Mouse (Mus musculus): ENCODE measurements around the gene Xpo4. TPM values are rescaled to one million over a fixed set of nuclear protein-coding genes. Genes with fewer than 3 reads are reported as not detected.

Gene Xpo4
- total and polyA plus RNA-seq, 2 experiments from 2014 or later = 6.5 to 26.0 TPM

DNA sequence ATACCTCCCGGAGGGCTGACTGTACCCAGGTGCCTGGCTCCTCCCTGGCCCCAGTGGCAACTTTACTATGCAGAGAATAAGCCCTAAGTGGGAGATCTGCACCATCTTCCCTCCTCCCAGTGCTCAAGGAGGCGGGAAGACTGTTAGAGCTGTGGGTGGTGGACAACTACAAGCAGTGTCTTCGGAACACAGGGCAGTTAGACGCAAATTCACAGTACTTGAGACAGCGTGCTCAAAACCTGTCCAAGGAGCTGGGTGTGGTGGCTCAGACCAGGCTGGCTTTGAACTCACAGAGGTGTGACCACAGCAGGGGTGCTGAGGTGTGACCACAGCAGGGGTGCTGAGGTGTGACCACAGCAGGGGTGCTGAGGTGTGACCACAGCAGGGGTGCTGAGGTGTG is 110.8 kb downstream of the Xpo4 start:
- Histone ChIP-seq H3K4me1 (ENCODE audit: control insufficient read depth, insufficient read depth) (no peaks in the 10 kb centered on the region), H3K9ac (replicated peaks; ENCODE audit: low read depth, low read length) (no peak overlapping the region), H3K27me3 (ENCODE audit: control insufficient read depth, insufficient read depth, low read length) (no peaks in the 10 kb centered on the region), H3K36me3 (replicated peaks; ENCODE audit: control insufficient read depth, insufficient read depth, low read length) (peaks cover 12% of the 10 kb centered on the region), H3K9me3 (replicated peaks; ENCODE audit: control insufficient read depth, low read length) (no peaks in the 10 kb centered on the region), H3K27ac (ENCODE audit: low read depth) (no peak overlapping the region), H3K4me3 (ENCODE audit: low read depth, low read length) (no peak overlapping the region), H3K4me2 (ENCODE audit: low read depth, low read length) (no peak overlapping the region)
- TF ChIP-seq EP300 (IDR thresholded peaks at IDR 0.05; ENCODE audit: low read depth) = no peak
- TF ChIP-seq CTCF (IDR thresholded peaks at IDR 0.05; ENCODE audit: low read depth) = no peak
- 91% methylated on average over 5 of the region's 5 CpGs for WGBS
- ATAC-seq (ENCODE audit: insufficient read depth, low read depth) (no peak), DNase-seq (ENCODE audit: low spot score) (no peak)

DNA sequence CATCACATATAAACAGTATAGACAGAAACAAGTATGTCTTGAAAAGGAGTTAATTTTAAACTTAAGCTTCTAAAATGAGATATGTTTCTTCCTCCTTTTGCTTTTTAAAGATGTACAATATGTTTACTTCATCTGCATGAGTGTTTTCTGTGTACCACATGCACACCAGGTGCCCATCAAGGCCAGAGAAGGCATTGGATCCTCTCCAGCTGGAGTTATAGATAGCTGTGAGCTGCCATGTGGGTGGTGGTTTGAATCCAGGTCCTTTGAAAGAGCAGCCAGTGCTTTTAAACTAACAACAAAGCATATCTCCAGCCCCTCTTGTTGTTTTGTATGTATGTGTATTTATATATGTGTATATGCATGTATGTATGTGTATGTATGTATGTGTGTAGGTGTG is 112.3 kb downstream of the Xpo4 start:
- TF ChIP-seq EP300 (IDR thresholded peaks at IDR 0.05; ENCODE audit: low read depth) (no peak), CTCF (IDR thresholded peaks at IDR 0.05; ENCODE audit: low read depth) (no peak)
- Histone ChIP-seq H3K4me3 (ENCODE audit: low read depth, low read length) (no peak overlapping the region), H3K27me3 (ENCODE audit: control insufficient read depth, insufficient read depth, low read length) (no peaks in the 10 kb centered on the region), H3K36me3 (replicated peaks; ENCODE audit: control insufficient read depth, insufficient read depth, low read length) (peaks cover 19% of the 10 kb centered on the region), H3K27ac (ENCODE audit: low read depth) (no peak overlapping the region), H3K9me3 (replicated peaks; ENCODE audit: control insufficient read depth, low read length) (no peaks in the 10 kb centered on the region), H3K4me1 (ENCODE audit: control insufficient read depth, insufficient read depth) (no peaks in the 10 kb centered on the region), H3K9ac (replicated peaks; ENCODE audit: low read depth, low read length) (no peak overlapping the region), H3K4me2 (ENCODE audit: low read depth, low read length) (no peak overlapping the region)
- no peak for DNase-seq (ENCODE audit: low spot score)
- no peak for ATAC-seq (ENCODE audit: insufficient read depth, low read depth)

DNA sequence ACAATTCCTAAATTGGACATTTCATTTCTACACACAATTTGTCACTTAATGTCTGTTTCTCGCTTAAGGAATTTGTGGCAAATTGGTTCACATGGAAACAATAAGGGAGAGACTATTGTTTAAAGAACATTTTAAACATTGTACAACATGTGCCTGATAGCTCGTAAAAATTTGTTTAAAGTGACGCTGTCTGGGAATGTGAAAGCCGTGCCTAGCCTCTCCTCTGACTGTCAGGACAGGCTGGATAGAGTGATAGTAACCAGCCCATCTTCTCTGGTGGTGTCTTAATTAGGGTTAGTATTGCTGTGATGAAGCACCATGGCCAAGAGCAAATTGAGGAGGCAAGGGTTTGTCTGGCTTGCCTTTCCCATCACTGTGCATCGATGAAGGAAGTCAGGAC is 118.2 kb downstream of the Xpo4 start:
- ATAC-seq (ENCODE audit: insufficient read depth, low read depth) (no peak), DNase-seq (ENCODE audit: low spot score) (no peak)
- Histone ChIP-seq H3K4me3 (ENCODE audit: low read depth, low read length) (no peak overlapping the region), H3K36me3 (replicated peaks; ENCODE audit: control insufficient read depth, insufficient read depth, low read length) (peaks cover 13% of the 10 kb centered on the region), H3K4me1 (ENCODE audit: control insufficient read depth, insufficient read depth) (peaks cover 5% of the 10 kb centered on the region; the same call in 1 of the 2 replicates), H3K27me3 (ENCODE audit: control insufficient read depth, insufficient read depth, low read length) (no peaks in the 10 kb centered on the region), H3K9ac (replicated peaks; ENCODE audit: low read depth, low read length) (no peak overlapping the region), H3K27ac (ENCODE audit: low read depth) (no peak overlapping the region), H3K9me3 (replicated peaks; ENCODE audit: control insufficient read depth, low read length) (no peaks in the 10 kb centered on the region), H3K4me2 (ENCODE audit: low read depth, low read length) (no peak overlapping the region)
- 81% methylated on average over 5 of the region's 5 CpGs for WGBS
- TF ChIP-seq EP300 (IDR thresholded peaks at IDR 0.05; ENCODE audit: low read depth) (no peak), CTCF (IDR thresholded peaks at IDR 0.05; ENCODE audit: low read depth) (no peak)

DNA sequence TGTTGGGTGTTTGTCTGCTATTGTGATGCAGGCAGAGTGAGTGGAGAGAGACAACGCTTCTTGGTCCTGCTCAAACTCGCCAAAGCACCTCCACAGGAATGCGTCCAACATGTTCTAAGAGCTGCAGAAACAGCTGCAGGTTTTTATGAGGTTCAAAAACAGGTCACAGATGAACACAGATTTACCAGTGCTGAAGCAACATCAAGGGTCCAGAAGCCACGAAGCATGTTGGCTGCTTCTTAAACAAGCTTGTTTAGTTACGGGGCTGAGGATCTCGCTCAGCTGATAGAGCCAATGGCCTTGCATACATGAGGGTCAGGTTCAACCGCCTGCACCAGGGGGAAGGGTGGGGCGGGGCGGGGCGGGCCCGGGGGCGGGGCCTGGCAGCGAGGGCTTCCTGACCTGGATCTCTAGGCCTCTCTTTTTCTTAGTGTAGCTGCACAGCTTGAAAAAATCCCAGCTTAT is 118.6 kb downstream of the Xpo4 start:
- Histone ChIP-seq H3K9ac (replicated peaks; ENCODE audit: low read depth, low read length) (no peak overlapping the region), H3K9me3 (replicated peaks; ENCODE audit: control insufficient read depth, low read length) (no peaks in the 10 kb centered on the region), H3K4me2 (ENCODE audit: low read depth, low read length) (no peak overlapping the region), H3K27me3 (ENCODE audit: control insufficient read depth, insufficient read depth, low read length) (no peaks in the 10 kb centered on the region), H3K27ac (ENCODE audit: low read depth) (no peak overlapping the region), H3K36me3 (replicated peaks; ENCODE audit: control insufficient read depth, insufficient read depth, low read length) (peaks cover 13% of the 10 kb centered on the region), H3K4me3 (ENCODE audit: low read depth, low read length) (no peak overlapping the region), H3K4me1 (ENCODE audit: control insufficient read depth, insufficient read depth) (peaks cover 5% of the 10 kb centered on the region; the same call in 1 of the 2 replicates)
- peak; percentile 51; the same call in 1 of the 2 replicates for ATAC-seq (ENCODE audit: insufficient read depth, low read depth)
- TF ChIP-seq CTCF (IDR thresholded peaks at IDR 0.05; ENCODE audit: low read depth) (no peak), EP300 (IDR thresholded peaks at IDR 0.05; ENCODE audit: low read depth) (no peak)
- no peak for DNase-seq (ENCODE audit: low spot score)
- WGBS = 23% methylated on average over 13 of the region's 13 CpGs

DNA sequence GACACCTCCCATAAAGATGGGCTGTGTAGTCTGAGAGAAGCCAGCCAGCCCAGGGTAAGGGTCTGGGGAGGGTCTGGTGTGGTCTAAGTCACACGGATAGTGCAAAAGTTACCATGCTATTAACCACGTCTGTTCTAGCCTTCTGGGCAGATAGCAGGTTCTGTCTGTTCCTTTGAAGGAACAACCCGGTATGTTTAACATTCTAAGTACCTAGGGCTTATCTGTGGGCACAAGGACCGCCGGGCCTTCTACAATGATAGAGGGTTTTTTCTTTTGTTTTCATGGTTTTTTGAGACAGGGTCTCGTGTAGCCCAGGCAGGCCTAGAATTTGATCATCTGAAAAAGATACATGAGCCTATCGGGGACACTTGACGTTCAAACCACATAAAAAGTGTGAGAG is 119.1 kb downstream of the Xpo4 start:
- 79% methylated on average over 8 of the region's 8 CpGs for WGBS
- no peak for TF ChIP-seq CTCF (IDR thresholded peaks at IDR 0.05; ENCODE audit: low read depth)
- TF ChIP-seq EP300 (IDR thresholded peaks at IDR 0.05; ENCODE audit: low read depth) = no peak

DNA sequence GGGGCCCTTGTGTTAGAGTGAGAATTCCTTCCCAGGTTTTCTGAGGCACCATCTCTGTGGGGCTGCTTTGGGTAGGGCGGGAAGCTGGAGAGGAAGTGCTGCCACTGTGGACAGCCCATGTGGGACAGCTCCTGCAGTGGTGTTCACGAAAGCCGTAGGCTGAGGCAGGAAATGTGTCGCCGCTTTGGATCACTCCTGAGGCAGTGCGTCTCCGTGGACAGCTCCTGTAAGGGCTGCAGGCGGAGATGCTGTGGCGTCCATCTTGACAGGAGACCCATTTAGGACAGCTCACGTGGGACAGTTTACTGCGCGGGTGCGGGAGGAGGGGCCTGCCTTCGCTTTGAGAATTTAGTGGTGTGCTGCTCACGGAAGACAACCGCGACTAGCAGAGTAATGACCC is 119.7 kb downstream of the Xpo4 start:
- no peaks in the 10 kb centered on the region for H3K9me3 ChIP-seq (replicated peaks; ENCODE audit: control insufficient read depth, low read length)
- peaks cover 13% of the 10 kb centered on the region for H3K36me3 ChIP-seq (replicated peaks; ENCODE audit: control insufficient read depth, insufficient read depth, low read length)
- 83% methylated on average over 17 of the region's 17 CpGs for WGBS
- peaks cover 5% of the 10 kb centered on the region; the same call in 1 of the 2 replicates for H3K4me1 ChIP-seq (ENCODE audit: control insufficient read depth, insufficient read depth)
- H3K4me2 ChIP-seq (ENCODE audit: low read depth, low read length) = no peak overlapping the region
- ATAC-seq (ENCODE audit: insufficient read depth, low read depth) (no peak), DNase-seq (ENCODE audit: low spot score) (no peak)
- H3K27me3 ChIP-seq (ENCODE audit: control insufficient read depth, insufficient read depth, low read length) = no peaks in the 10 kb centered on the region
- TF ChIP-seq EP300 (IDR thresholded peaks at IDR 0.05; ENCODE audit: low read depth) = no peak
- TF ChIP-seq CTCF (IDR thresholded peaks at IDR 0.05; ENCODE audit: low read depth) = no peak
- H3K9ac ChIP-seq (replicated peaks; ENCODE audit: low read depth, low read length) = no peak overlapping the region
- no peak overlapping the region for H3K4me3 ChIP-seq (ENCODE audit: low read depth, low read length)
- H3K27ac ChIP-seq (ENCODE audit: low read depth) = no peak overlapping the region

More for the DNA sequence above, 119.1 kb downstream of the Xpo4 start:
- Histone ChIP-seq H3K4me3 (ENCODE audit: low read depth, low read length) (no peak overlapping the region), H3K27ac (ENCODE audit: low read depth) (no peak overlapping the region), H3K36me3 (replicated peaks; ENCODE audit: control insufficient read depth, insufficient read depth, low read length) (peaks cover 13% of the 10 kb centered on the region), H3K9ac (replicated peaks; ENCODE audit: low read depth, low read length) (no peak overlapping the region), H3K9me3 (replicated peaks; ENCODE audit: control insufficient read depth, low read length) (no peaks in the 10 kb centered on the region), H3K27me3 (ENCODE audit: control insufficient read depth, insufficient read depth, low read length) (no peaks in the 10 kb centered on the region), H3K4me1 (ENCODE audit: control insufficient read depth, insufficient read depth) (peaks cover 5% of the 10 kb centered on the region; the same call in 1 of the 2 replicates), H3K4me2 (ENCODE audit: low read depth, low read length) (no peak overlapping the region)
- no peak for ATAC-seq (ENCODE audit: insufficient read depth, low read depth)
- no peak for DNase-seq (ENCODE audit: low spot score)

Measured in heart, postnatal 0 days (tissue).